Mouse (Mus musculus) hindbrain, embryonic 14.5 days (tissue): Measurements from ENCODE around the gene Krt86. TPM values are rescaled to one million over a fixed set of nuclear protein-coding genes. Genes with fewer than 3 reads are reported as not detected.
"Not testable (repeated sequence)": the region's sequence is repeated elsewhere in the genome, so short reads cannot be mapped to it uniquely, and the experiment has no call there.

Experiments
- ATAC-seq: fragments of 200-750 bp; cut with Nextera tagmentation; 2 replicates; pipeline ENCODE4 v1.8.0; 2017; ENCODE audit warnings: moderate number of reproducible peaks, mild to moderate bottlenecking, moderate TSS enrichment, moderate library complexity; ENCODE audit not compliant: low FRiP score
- DNase-seq: peaks from one replicate; pipeline ENCODE4 v3.0.0-alpha.2; 2015; ENCODE audit warnings: low spot score
- H3K27ac ChIP-seq: fragments of 300-500 bp; sonication (generic); 2 replicates; pipeline ENCODE4 v1.5.1; 2014; ENCODE audit warnings: mild to moderate bottlenecking, moderate library complexity
- H3K27me3 ChIP-seq: fragments of 300-500 bp; sonication (generic); 2 replicates; pipeline ENCODE4 v1.6.1; 2014; ENCODE audit warnings: mild to moderate bottlenecking, low read length, mixed read lengths; ENCODE audit not compliant: control insufficient read depth, insufficient read depth
- H3K36me3 ChIP-seq: fragments of 300-500 bp; sonication (generic); replicated peaks from 2 replicates; pipeline ENCODE4 v1.6.1; 2014; ENCODE audit not compliant: control insufficient read depth, insufficient read depth
- H3K4me1 ChIP-seq: fragments of 300-500 bp; sonication (generic); replicated peaks from 2 replicates; pipeline ENCODE4 v1.6.1; 2014; ENCODE audit warnings: antibody characterized with exemption, low read length, mixed read lengths; ENCODE audit not compliant: control insufficient read depth, insufficient read depth
- H3K4me2 ChIP-seq: fragments of 300-500 bp; sonication (generic); replicated peaks from 2 replicates; pipeline ENCODE4 v1.6.1; 2014; ENCODE audit warnings: mild to moderate bottlenecking, moderate library complexity
- H3K4me3 ChIP-seq: fragments of 300-500 bp; sonication (generic); replicated peaks from 2 replicates; pipeline ENCODE4 v1.5.1; 2014; ENCODE audit warnings: mild to moderate bottlenecking, low read length
- H3K9ac ChIP-seq: fragments of 300-500 bp; sonication (generic); 2 replicates; pipeline ENCODE4 v1.6.1; 2014
- H3K9me3 ChIP-seq: fragments of 300-500 bp; sonication (generic); 2 replicates; pipeline ENCODE4 v1.6.1; 2016; ENCODE audit warnings: low read length; ENCODE audit not compliant: control insufficient read depth
- WGBS: fragments of 180-500 bp; shearing (Covaris S2); extraction: QIAGEN DNeasy Blood & Tissue Kit; methylation state at CpG from one replicate; pipeline ENCODE4 v1.1.7; 2014; 5-methylcytosine and 5-hydroxymethylcytosine counted together
- polyA plus RNA-seq: library from polyadenylated mRNA; unstranded; fragments of >200 nt; fragmentation: Nextera tagmentation; extraction: Ambion mirVana; gene quantifications from 2 replicates; pipeline ENCODE4 v1.2.1, GENCODE M21; 2014

Krt86 gene
- polyA plus RNA-seq, 1 experiment from 2014 or later, result 0.09 TPM

GRCm38 (mm10) chr15:101506896-101507758 lies 33.8 kb downstream of the Krt86 start:
- Histone ChIP-seq H3K4me3 (no peak overlapping the region), H3K27me3 (no peaks in the 10 kb centered on the region), H3K4me1 (no peaks in the 10 kb centered on the region), H3K9me3 (no peaks in the 10 kb centered on the region), H3K4me2 (no peak overlapping the region), H3K27ac (no peak overlapping the region), H3K9ac (no peak overlapping the region), H3K36me3 (no peaks in the 10 kb centered on the region)
- WGBS, result 62% methylated on average over 14 of the region's 14 CpGs
- ATAC-seq, result no peak
- no peak for DNase-seq

GRCm38 (mm10) chr15:101508247-101508646 lies 35.0 kb downstream of the Krt86 start:
- H3K9me3 ChIP-seq, result no peaks in the 10 kb centered on the region
- no peaks in the 10 kb centered on the region for H3K36me3 ChIP-seq
- H3K9ac ChIP-seq, result no peak overlapping the region
- H3K4me1 ChIP-seq, result no peaks in the 10 kb centered on the region
- no peak overlapping the region for H3K4me3 ChIP-seq
- 86% methylated on average over 9 of the region's 9 CpGs for WGBS
- ATAC-seq (no peak), DNase-seq (no peak)
- H3K27ac ChIP-seq, result no peak overlapping the region
- no peak overlapping the region for H3K4me2 ChIP-seq
- no peaks in the 10 kb centered on the region for H3K27me3 ChIP-seq

- H3K9ac ChIP-seq, H3K4me2 ChIP-seq, H3K36me3 ChIP-seq, H3K27ac ChIP-seq, ATAC-seq, H3K9me3 ChIP-seq, H3K4me3 ChIP-seq, H3K4me1 ChIP-seq, DNase-seq, H3K27me3 ChIP-seq: not testable (repeated sequence)
- 84% methylated on average over 2 of the region's 2 CpGs for WGBS
Observed at GRCm38 (mm10) chr15:101517161-101517560, 43.9 kb downstream of the Krt86 start, which contains the start of gene Gm49425. Gm49425 (minus strand) TSS chr15:101517261.

GRCm38 (mm10) chr15:101519792-101520191 lies 46.5 kb downstream of the Krt86 start:
- Histone ChIP-seq H3K27ac (no peak overlapping the region), H3K4me3 (no peak overlapping the region), H3K4me2 (no peak overlapping the region), H3K27me3 (no peaks in the 10 kb centered on the region), H3K4me1 (no peaks in the 10 kb centered on the region), H3K9ac (no peak overlapping the region), H3K9me3 (no peaks in the 10 kb centered on the region), H3K36me3 (no peaks in the 10 kb centered on the region)
- WGBS, result 21% methylated on average over 2 of the region's 2 CpGs
- peak; percentile 91 for DNase-seq
- no peak for ATAC-seq

GRCm38 (mm10) chr15:101522556-101523232 lies 49.4 kb downstream of the Krt86 start:
- no peak overlapping the region for H3K4me3 ChIP-seq
- H3K9me3 ChIP-seq, result no peaks in the 10 kb centered on the region
- H3K9ac ChIP-seq, result no peak overlapping the region
- no peak overlapping the region for H3K4me2 ChIP-seq
- no peaks in the 10 kb centered on the region for H3K27me3 ChIP-seq
- no peak for DNase-seq
- no peak for ATAC-seq
- 90% methylated on average over 4 of the region's 4 CpGs for WGBS
- no peaks in the 10 kb centered on the region for H3K4me1 ChIP-seq
- no peak overlapping the region for H3K27ac ChIP-seq
- no peaks in the 10 kb centered on the region for H3K36me3 ChIP-seq

Other genes with a start within 250 kb of the Krt86 start
- 1.6 and 2.5 TPM in 2 replicates for gene Grasp, start 249.3 kb upstream of the Krt86 start, polyA plus RNA-seq
- gene Nr4a1, start 219.2 kb upstream of the Krt86 start, polyA plus RNA-seq, result 5.0 and 5.1 TPM in 2 replicates
- gene Atg101, start 189.2 kb upstream of the Krt86 start, polyA plus RNA-seq, result 65.4 and 66.3 TPM in 2 replicates
- 0.23 and 0.37 TPM in 2 replicates for gene 6030408B16Rik, start 180.3 kb upstream of the Krt86 start, polyA plus RNA-seq
- 0.11 TPM in 1 of 2 replicates, not detected in the other for gene Krt80, start 103.3 kb upstream of the Krt86 start, polyA plus RNA-seq
- gene Krt7, start 62.4 kb upstream of the Krt86 start, polyA plus RNA-seq, result 1.5 and 1.8 TPM in 2 replicates
- gene Krt87, start 34.7 kb upstream of the Krt86 start, polyA plus RNA-seq, result 0.40 and 0.50 TPM in 2 replicates
- not detected in 2 replicates for gene Krt88, start 25.7 kb upstream of the Krt86 start, polyA plus RNA-seq
- gene Krt81, start 9.7 kb upstream of the Krt86 start, polyA plus RNA-seq, result not detected in 2 replicates
- gene Krt83, start 18.0 kb downstream of the Krt86 start, polyA plus RNA-seq, result not detected in 2 replicates
- gene Gm49425, start 43.8 kb downstream of the Krt86 start, polyA plus RNA-seq, result not detected in 2 replicates
- not detected in 2 replicates for gene Krt84, start 59.3 kb downstream of the Krt86 start, polyA plus RNA-seq
- gene Krt82, start 77.2 kb downstream of the Krt86 start, polyA plus RNA-seq, result not detected in 2 replicates
- gene Krt90, start 89.5 kb downstream of the Krt86 start, polyA plus RNA-seq, result 0.15 and 0.23 TPM in 2 replicates
- 0.07 and 0.15 TPM in 2 replicates for gene Krt75, start 100.4 kb downstream of the Krt86 start, polyA plus RNA-seq
- not detected in 2 replicates for gene Gm5414, start 154.7 kb downstream of the Krt86 start, polyA plus RNA-seq
- gene Gm5478, start 173.9 kb downstream of the Krt86 start, polyA plus RNA-seq, result not detected in 2 replicates
- gene Krt6b, start 206.8 kb downstream of the Krt86 start, polyA plus RNA-seq, result not detected in 2 replicates
- gene Krt6a, start 220.8 kb downstream of the Krt86 start, polyA plus RNA-seq, result not detected in 2 replicates
- not detected in 2 replicates for gene Krt5, start 239.4 kb downstream of the Krt86 start, polyA plus RNA-seq